Mouse (Mus musculus) embryonic facial prominence, embryonic 13.5 days (tissue): ENCODE data around the gene Lipa. TPM values are rescaled to one million over a fixed set of nuclear protein-coding genes. Genes with fewer than 3 reads are reported as not detected.

Source experiments
- ATAC-seq: fragments of 200-750 bp; cut with Nextera tagmentation; 2 replicates; pipeline ENCODE4 v1.8.0; 2017; ENCODE audit warnings: low read depth; ENCODE audit not compliant: insufficient number of reproducible peaks, insufficient read depth, low FRiP score, low TSS enrichment
- H3K27ac ChIP-seq: fragments of 300-500 bp; sonication (generic); 2 replicates; pipeline ENCODE4 v1.5.1; 2015; ENCODE audit warnings: moderate library complexity, mild to moderate bottlenecking, inconsistent platforms
- H3K27me3 ChIP-seq: fragments of 300-500 bp; sonication (generic); 2 replicates; pipeline ENCODE4 v1.6.1; 2015; ENCODE audit warnings: mild to moderate bottlenecking, inconsistent platforms
- H3K36me3 ChIP-seq: fragments of 300-500 bp; sonication (generic); 2 replicates; pipeline ENCODE4 v1.6.1; 2015; ENCODE audit warnings: mild to moderate bottlenecking, inconsistent platforms
- H3K4me1 ChIP-seq: fragments of 300-500 bp; sonication (generic); 2 replicates; pipeline ENCODE4 v1.6.1; 2015; ENCODE audit warnings: inconsistent platforms
- H3K4me2 ChIP-seq: fragments of 300-500 bp; sonication (generic); 2 replicates; pipeline ENCODE4 v1.6.1; 2015; ENCODE audit warnings: moderate library complexity, mild to moderate bottlenecking, inconsistent platforms
- H3K4me3 ChIP-seq: fragments of 300-500 bp; sonication (generic); 2 replicates; pipeline ENCODE4 v1.5.1; 2015; ENCODE audit warnings: mild to moderate bottlenecking, inconsistent platforms
- H3K9ac ChIP-seq: fragments of 300-500 bp; sonication (generic); 2 replicates; pipeline ENCODE4 v1.6.1; 2015; ENCODE audit warnings: mild to moderate bottlenecking, inconsistent platforms
- H3K9me3 ChIP-seq: fragments of 300-500 bp; sonication (generic); 2 replicates; pipeline ENCODE4 v1.6.1; 2016; ENCODE audit warnings: inconsistent platforms
- WGBS: fragments of 180-500 bp; shearing (Covaris S2); methylation state at CpG from one replicate; pipeline ENCODE4 v1.1.7; 2015; ENCODE audit warnings: mixed read lengths; 5-methylcytosine and 5-hydroxymethylcytosine counted together
- polyA plus RNA-seq: library from polyadenylated mRNA; unstranded; fragments of >200 nt; fragmentation: Nextera tagmentation; extraction: Ambion mirVana; gene quantifications from 2 replicates; pipeline ENCODE4 v1.2.1, GENCODE M21; 2015

Lipa gene
- polyA plus RNA-seq, 1 experiment from 2014 or later: 34.1 TPM

GRCm38 (mm10) chr19:34521361-34521760 lies 5.9 kb downstream of the Lipa start:
- Histone ChIP-seq H3K27me3 (no peaks in the 10 kb centered on the region), H3K9ac (no peak overlapping the region), H3K4me2 (no peak overlapping the region), H3K9me3 (no peaks in the 10 kb centered on the region), H3K4me3 (no peak overlapping the region), H3K36me3 (peaks cover 16% of the 10 kb centered on the region), H3K27ac (no peak overlapping the region), H3K4me1 (peaks cover 10% of the 10 kb centered on the region)
- no peak for ATAC-seq
- 63% methylated on average over 2 of the region's 2 CpGs for WGBS

- H3K9me3 ChIP-seq: no peaks in the 10 kb centered on the region
- 80% methylated on average over 4 of the region's 4 CpGs for WGBS
- no peak for ATAC-seq
- H3K36me3 ChIP-seq: peaks cover 16% of the 10 kb centered on the region
- no peaks in the 10 kb centered on the region for H3K27me3 ChIP-seq
- H3K27ac ChIP-seq: no peak overlapping the region
- H3K4me3 ChIP-seq: no peak overlapping the region
- no peak overlapping the region for H3K4me2 ChIP-seq
- peaks cover 5% of the 10 kb centered on the region for H3K4me1 ChIP-seq
- H3K9ac ChIP-seq: no peak overlapping the region
Observed at GRCm38 (mm10) chr19:34520051-34520450, 7.2 kb downstream of the Lipa start.

GRCm38 (mm10) chr19:34519646-34520045 lies 7.6 kb downstream of the Lipa start:
- H3K4me3 ChIP-seq: no peak overlapping the region
- 81% methylated on average over 3 of the region's 3 CpGs for WGBS

GRCm38 (mm10) chr19:34518786-34519185 lies 8.5 kb downstream of the Lipa start:
- Histone ChIP-seq H3K4me2 (no peak overlapping the region), H3K27ac (no peak overlapping the region), H3K4me3 (no peak overlapping the region), H3K4me1 (no peaks in the 10 kb centered on the region), H3K36me3 (peaks cover 16% of the 10 kb centered on the region), H3K27me3 (no peaks in the 10 kb centered on the region), H3K9me3 (no peaks in the 10 kb centered on the region), H3K9ac (no peak overlapping the region)
- WGBS: 61% methylated on average over 3 of the region's 3 CpGs
- no peak for ATAC-seq

More at GRCm38 (mm10) chr19:34519646-34520045, 7.6 kb downstream of the Lipa start:
- Histone ChIP-seq H3K9ac (no peak overlapping the region), H3K4me1 (peaks cover 2% of the 10 kb centered on the region), H3K9me3 (no peaks in the 10 kb centered on the region), H3K4me2 (no peak overlapping the region), H3K36me3 (peaks cover 16% of the 10 kb centered on the region), H3K27ac (no peak overlapping the region), H3K27me3 (no peaks in the 10 kb centered on the region)
- no peak for ATAC-seq

- no peak overlapping the region for H3K27ac ChIP-seq
- no peaks in the 10 kb centered on the region for H3K9me3 ChIP-seq
- 91% methylated on average over 13 of the region's 13 CpGs for WGBS
- no peaks in the 10 kb centered on the region for H3K4me1 ChIP-seq
- no peak for ATAC-seq
- no peak overlapping the region for H3K4me2 ChIP-seq
- H3K36me3 ChIP-seq: peaks cover 12% of the 10 kb centered on the region
- no peak overlapping the region for H3K9ac ChIP-seq
- H3K4me3 ChIP-seq: no peak overlapping the region
- H3K27me3 ChIP-seq: no peaks in the 10 kb centered on the region
Observed at GRCm38 (mm10) chr19:34517812-34518594, 9.3 kb downstream of the Lipa start.

GRCm38 (mm10) chr19:34517197-34517596 lies 10.1 kb downstream of the Lipa start:
- Histone ChIP-seq H3K9me3 (no peaks in the 10 kb centered on the region), H3K27me3 (no peaks in the 10 kb centered on the region), H3K4me2 (no peak overlapping the region), H3K9ac (no peak overlapping the region), H3K4me1 (no peaks in the 10 kb centered on the region), H3K4me3 (no peak overlapping the region), H3K36me3 (peaks cover 12% of the 10 kb centered on the region), H3K27ac (no peak overlapping the region)
- 91% methylated on average over 3 of the region's 3 CpGs for WGBS
- ATAC-seq: no peak

- H3K36me3 ChIP-seq: peaks cover 8% of the 10 kb centered on the region
- no peaks in the 10 kb centered on the region for H3K4me1 ChIP-seq
- ATAC-seq: no peak
- H3K27me3 ChIP-seq: no peaks in the 10 kb centered on the region
- H3K4me2 ChIP-seq: no peak overlapping the region
- H3K9me3 ChIP-seq: no peaks in the 10 kb centered on the region
- H3K9ac ChIP-seq: no peak overlapping the region
- H3K27ac ChIP-seq: no peak overlapping the region
- 75% methylated on average over 2 of the region's 2 CpGs for WGBS
- H3K4me3 ChIP-seq: no peak overlapping the region
Observed at GRCm38 (mm10) chr19:34516346-34516745, 10.9 kb downstream of the Lipa start.

GRCm38 (mm10) chr19:34515681-34516080 lies 11.6 kb downstream of the Lipa start:
- no peak overlapping the region for H3K9ac ChIP-seq
- H3K27me3 ChIP-seq: no peaks in the 10 kb centered on the region
- ATAC-seq: no peak
- no peak overlapping the region for H3K4me2 ChIP-seq
- H3K27ac ChIP-seq: no peak overlapping the region
- no peaks in the 10 kb centered on the region for H3K4me1 ChIP-seq
- peaks cover 8% of the 10 kb centered on the region for H3K36me3 ChIP-seq
- no peaks in the 10 kb centered on the region for H3K9me3 ChIP-seq
- 69% methylated on average over 3 of the region's 3 CpGs for WGBS
- H3K4me3 ChIP-seq: no peak overlapping the region

GRCm38 (mm10) chr19:34511528-34511927 lies 15.7 kb downstream of the Lipa start:
- Histone ChIP-seq H3K9ac (no peak overlapping the region), H3K27ac (no peak overlapping the region), H3K4me2 (no peak overlapping the region), H3K4me1 (no peaks in the 10 kb centered on the region), H3K27me3 (no peaks in the 10 kb centered on the region), H3K36me3 (peaks cover 11% of the 10 kb centered on the region; the same call in 1 of the 2 replicates), H3K4me3 (no peak overlapping the region), H3K9me3 (no peaks in the 10 kb centered on the region)
- 61% methylated on average over 8 of the region's 8 CpGs for WGBS
- ATAC-seq: no peak

- no peak for ATAC-seq
- no peak overlapping the region for H3K4me3 ChIP-seq
- no peaks in the 10 kb centered on the region for H3K27me3 ChIP-seq
- H3K27ac ChIP-seq: no peak overlapping the region
- no peak overlapping the region for H3K9ac ChIP-seq
- no peaks in the 10 kb centered on the region for H3K4me1 ChIP-seq
- no peaks in the 10 kb centered on the region for H3K9me3 ChIP-seq
- peaks cover 19% of the 10 kb centered on the region for H3K36me3 ChIP-seq
- WGBS: 83% methylated on average over 5 of the region's 5 CpGs
- H3K4me2 ChIP-seq: no peak overlapping the region
Observed at GRCm38 (mm10) chr19:34510717-34511116, 16.6 kb downstream of the Lipa start.

- H3K4me2 ChIP-seq: no peak overlapping the region
- no peaks in the 10 kb centered on the region for H3K27me3 ChIP-seq
- no peaks in the 10 kb centered on the region for H3K4me1 ChIP-seq
- peaks cover 23% of the 10 kb centered on the region for H3K36me3 ChIP-seq
- ATAC-seq: no peak
- no peak overlapping the region for H3K27ac ChIP-seq
- H3K9ac ChIP-seq: no peak overlapping the region
- no peak overlapping the region for H3K4me3 ChIP-seq
- WGBS: 88% methylated on average over 12 of the region's 12 CpGs
- no peaks in the 10 kb centered on the region for H3K9me3 ChIP-seq
Observed at GRCm38 (mm10) chr19:34505161-34505721, 22.0 kb downstream of the Lipa start.

- no peaks in the 10 kb centered on the region for H3K27me3 ChIP-seq
- H3K9me3 ChIP-seq: no peaks in the 10 kb centered on the region
- no peak overlapping the region for H3K9ac ChIP-seq
- H3K36me3 ChIP-seq: peaks cover 8% of the 10 kb centered on the region; the same call in 1 of the 2 replicates
- H3K4me3 ChIP-seq: no peak overlapping the region
- ATAC-seq: no peak
- H3K4me2 ChIP-seq: no peak overlapping the region
- no peak overlapping the region for H3K27ac ChIP-seq
- H3K4me1 ChIP-seq: no peaks in the 10 kb centered on the region
- WGBS: 42% methylated on average over 4 of the region's 4 CpGs
Observed at GRCm38 (mm10) chr19:34500763-34501162, 26.5 kb downstream of the Lipa start.
